Mouse (Mus musculus): ENCODE data around the gene Shisa4.

Gene Shisa4

DNA sequence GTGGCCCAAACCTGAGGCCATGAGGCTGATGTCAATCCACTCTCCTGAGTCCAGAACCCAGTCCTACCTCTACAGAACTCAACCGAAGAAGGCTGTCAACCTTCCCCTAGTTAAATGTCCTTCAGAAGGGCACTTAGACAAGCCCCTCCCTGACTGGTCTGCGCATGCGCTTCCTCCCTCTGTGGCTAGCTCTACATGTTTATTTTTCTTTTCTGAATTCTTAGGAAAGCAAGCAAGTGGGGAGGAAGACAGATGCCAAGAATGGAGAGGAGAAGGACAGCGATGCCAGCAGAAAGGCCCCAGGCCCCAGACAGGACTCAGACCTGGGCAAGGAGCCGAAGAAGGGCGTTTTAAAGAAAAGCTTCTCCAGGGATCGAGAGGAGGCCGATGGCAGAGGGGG, 11.6 kb downstream of the Shisa4 start:
- DNase-seq, result no peak

DNA sequence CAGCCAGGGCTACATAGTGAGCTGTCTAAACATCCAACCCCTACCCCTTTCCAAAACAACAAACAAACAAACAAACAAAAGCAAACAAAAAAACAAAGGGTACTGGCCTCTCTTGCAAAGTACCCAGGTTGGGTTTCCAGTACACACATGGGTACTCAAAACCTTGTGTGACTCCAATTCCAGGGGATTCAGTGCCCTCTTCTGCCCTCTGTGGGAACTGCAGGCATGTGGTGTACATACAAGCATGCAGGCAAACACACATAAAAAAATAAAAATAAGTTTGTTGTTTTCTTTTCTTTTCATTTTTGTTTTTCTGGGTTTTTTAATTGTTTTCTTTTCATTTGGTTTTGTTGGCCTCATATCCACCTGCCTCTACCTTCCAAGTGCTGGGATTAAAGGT, 12.9 kb downstream of the Shisa4 start:
- no peak for DNase-seq

GRCm38 (mm10) chr1:135361491-135361890, 13.5 kb downstream of the Shisa4 start:
- no peak for DNase-seq

GRCm38 (mm10) chr1:135359071-135359470, 16.0 kb downstream of the Shisa4 start:
- no peak for DNase-seq

- peak; percentile 46 to 68 for DNase-seq
Observed at GRCm38 (mm10) chr1:135351953-135352352, 23.1 kb downstream of the Shisa4 start.

GRCm38 (mm10) chr1:135347498-135348169, 27.4 kb downstream of the Shisa4 start:
- peak; percentile 28 to 71 for DNase-seq

GRCm38 (mm10) chr1:135346891-135347290, 28.1 kb downstream of the Shisa4 start:
- DNase-seq, result no peak

GRCm38 (mm10) chr1:135344026-135344425, 31.0 kb downstream of the Shisa4 start:
- peak in 1 of 2 experiments; percentile 31 for DNase-seq

- peak; percentile 26 to 52 for DNase-seq
Observed at GRCm38 (mm10) chr1:135341947-135342346, 33.1 kb downstream of the Shisa4 start.

DNA sequence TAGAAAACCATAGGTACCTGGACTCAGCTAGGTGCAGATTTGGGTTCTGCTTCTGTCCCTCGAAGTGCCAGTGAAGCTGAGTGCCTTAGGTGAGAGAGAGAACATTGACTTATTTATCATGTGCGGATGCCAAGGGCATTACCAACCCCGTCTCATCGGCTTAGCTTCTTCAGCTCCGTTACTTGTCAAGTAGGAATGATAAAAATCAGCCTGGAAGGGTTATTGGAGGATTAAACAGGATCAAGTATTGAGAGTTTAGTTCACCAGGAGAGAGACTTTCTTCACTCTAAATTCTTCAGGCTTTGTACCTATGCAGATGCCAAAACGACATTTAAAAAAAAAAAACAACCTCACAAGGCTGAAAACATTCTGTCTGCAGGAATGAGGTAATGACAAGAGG, 44.5 kb downstream of the Shisa4 start:
- DNase-seq, result no peak

GRCm38 (mm10) chr1:135328368-135328767, 46.7 kb downstream of the Shisa4 start:
- no peak for DNase-seq

DNA sequence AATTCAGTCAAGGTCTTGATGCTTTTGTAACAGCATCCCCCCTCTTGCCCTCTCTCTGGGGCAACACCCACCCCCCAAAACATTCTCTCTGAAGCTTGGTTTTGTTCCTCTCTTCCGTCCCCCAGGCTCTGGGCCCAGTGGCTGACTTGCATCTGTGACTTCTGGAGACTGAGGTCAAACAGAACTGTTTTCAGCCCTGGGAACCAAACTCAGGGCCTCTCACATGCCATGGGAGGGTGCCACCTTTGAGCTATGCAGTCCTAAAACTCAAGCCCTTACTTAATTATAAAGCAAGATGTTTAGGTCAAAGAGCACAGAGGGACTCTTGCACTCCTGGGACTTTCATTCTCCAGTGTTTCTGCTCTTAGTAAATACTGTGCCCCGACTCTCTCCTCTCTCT, 49.1 kb downstream of the Shisa4 start:
- DNase-seq, result no peak

GRCm38 (mm10) chr1:135324571-135324970, 50.5 kb downstream of the Shisa4 start, which contains the start of gene Lmod1:
Lmod1 (plus strand) TSS chr1:135324807.
- peak; percentile 73 to 85 for DNase-seq

DNA sequence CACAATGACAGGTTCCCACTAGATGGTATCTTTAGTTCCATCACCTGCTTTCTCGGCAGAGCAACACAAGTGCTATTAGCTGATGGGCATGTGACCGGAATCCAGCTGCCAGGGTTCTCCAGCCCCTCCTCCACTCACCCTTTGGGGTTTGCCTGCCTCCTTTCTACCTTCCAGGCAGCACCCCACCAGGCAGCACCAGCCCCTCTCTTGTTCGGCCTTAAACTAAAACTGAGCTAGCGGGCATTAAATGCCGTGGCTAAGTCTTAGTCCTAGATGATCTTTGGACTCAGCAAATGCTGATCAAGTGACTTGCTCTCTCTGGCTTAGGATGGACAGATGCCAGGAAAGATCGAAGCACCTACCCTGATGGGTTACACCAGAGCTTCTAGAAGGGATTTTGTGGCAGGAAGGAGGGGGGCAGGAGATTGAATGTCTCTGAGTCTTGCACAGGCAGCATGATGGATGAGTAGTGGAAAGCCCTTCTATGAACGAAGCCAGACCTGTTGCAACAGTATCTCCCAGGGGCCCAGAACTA, 51.6 kb downstream of the Shisa4 start:
- DNase-seq, result peak; percentile 64 to 68
